Mouse (Mus musculus): Measurements from ENCODE around the gene Msh5. TPM values are rescaled to one million over a fixed set of nuclear protein-coding genes. Genes with fewer than 3 reads are reported as not detected.
A peak's percentile ranks its signal among the peaks of the same experiment; 100 is the strongest.
"Not testable (repeated sequence)": the region's sequence is repeated elsewhere in the genome, so short reads cannot be mapped to it uniquely, and the experiment has no call there.

Gene Msh5
- polyA plus RNA-seq, 3 experiments from 2014 or later = 1.3 to 1.4 (median 1.4) TPM

DNA sequence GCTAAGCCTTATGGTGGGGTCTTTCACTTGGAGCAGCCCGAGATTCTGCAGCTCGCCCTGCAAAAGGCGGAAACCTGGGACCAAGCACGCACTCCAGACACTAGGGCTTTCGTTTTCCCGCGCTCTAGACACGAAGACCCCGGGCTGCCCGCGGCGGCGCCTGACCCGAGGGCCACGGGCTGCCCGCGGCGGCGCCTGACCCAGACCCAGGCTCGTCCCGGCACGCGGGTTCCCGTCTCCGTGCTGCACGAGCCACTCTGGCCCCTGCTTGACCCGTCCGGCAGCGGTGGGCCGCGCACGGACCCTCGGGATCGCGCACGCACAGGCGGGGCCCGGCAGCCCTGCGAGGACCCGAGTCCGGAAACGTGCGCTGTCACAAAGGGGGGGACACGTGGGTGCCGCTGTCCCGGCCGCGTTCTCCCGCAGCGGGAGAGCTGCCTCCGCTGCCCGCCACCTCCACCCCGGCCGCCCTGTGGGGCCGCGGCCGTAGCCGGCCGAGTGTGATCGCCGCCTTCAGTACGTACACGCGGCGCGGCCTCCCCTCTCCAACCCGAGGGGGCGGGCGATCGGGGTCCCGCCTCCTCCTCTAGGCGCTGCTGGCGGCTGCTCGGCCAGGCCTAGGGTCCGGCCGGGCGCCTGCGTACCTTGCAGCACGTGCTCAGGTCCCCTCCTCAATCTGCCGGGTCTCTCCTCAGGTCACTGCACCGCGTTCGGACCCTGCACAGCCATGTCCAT, 45.7 kb downstream of the Msh5 start, which contains the start of gene Vars:
Gene Vars (plus strand): TSS at position 271 of the 735 bp plus-strand sequence.
- peak; percentile 73 for ATAC-seq

DNA sequence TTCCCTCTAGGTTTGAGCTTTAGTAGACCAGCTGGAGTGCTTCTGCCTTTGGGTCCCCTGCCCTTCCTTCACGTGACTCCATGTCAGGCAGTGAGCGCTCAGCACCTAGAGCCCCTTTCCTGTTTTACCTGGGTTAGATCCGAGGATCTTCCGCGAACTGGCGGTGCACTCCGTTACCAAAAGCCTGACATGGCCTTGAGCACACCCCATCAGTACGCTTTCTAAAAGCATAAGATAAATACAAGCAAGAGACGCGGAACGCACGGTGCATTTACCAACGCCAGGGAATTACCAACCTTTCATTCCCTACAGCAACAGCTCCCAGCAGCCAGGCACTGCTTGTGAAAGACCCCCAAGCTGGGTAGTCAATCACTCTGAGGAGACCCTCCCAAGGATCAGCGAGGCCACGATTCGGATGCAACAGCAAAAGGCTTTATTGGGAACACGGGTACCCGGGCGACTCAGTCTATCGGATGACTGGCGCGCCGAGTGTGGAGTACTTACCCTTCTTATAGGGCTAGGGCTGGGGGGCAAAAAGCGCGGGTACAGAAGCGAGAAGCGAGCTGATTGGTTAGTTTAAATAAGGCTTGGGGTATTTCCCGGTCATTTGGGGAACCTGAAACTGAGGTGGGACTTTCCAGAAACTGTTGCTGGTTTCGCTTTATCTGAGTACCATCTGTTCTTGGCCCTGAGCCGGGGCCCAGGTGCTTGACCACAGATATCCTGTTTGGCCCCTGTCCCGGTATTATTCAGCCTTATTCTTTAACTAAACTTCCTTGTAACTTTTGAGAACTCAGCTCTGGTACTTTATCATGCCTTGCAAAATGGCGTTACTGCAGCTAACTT, 46.5 kb downstream of the Msh5 start:
- ATAC-seq = peak; percentile 16

DNA sequence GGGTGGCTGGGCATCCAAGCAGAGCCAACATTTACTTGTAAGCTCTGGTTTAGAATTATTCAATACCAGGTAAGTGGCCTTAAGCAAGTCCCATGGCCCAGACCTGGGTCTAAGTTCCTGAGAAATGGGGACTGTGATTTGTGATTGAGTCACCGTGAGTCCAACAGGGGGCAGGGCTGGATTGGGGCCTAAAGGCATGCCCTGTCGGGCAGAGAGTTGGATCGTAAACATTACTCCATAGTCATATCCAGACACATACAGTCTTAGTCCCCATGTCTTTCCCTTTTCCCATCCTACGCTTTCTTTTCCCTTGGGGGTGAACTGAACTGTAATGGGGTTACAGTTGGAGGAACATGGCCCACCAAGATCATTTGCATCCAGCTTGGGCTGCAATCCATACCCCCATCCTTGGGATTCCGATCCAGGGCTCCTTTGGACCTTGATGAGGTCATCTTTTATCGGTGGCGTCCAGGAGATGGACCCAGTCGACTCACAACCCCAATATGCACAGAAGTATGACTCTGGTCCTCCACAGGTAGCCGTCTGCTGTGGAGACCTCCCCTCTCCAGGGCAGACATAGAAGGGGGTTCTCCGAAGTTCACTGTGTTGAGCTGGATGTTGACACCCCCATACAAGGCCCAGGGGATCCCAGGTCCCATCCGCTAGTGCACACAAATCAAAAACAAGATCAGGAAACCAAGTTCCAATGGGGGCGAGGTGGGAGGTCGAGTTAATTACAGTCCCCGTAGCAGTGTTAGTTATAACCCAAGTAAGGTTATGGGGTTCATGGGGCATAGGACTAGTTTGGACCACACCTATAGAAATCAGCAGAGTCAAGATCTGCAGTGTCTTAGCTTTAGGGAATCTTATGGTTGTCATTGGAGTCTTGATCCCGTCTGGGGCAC, 47.8 kb downstream of the Msh5 start:
- ATAC-seq = no peak

DNA sequence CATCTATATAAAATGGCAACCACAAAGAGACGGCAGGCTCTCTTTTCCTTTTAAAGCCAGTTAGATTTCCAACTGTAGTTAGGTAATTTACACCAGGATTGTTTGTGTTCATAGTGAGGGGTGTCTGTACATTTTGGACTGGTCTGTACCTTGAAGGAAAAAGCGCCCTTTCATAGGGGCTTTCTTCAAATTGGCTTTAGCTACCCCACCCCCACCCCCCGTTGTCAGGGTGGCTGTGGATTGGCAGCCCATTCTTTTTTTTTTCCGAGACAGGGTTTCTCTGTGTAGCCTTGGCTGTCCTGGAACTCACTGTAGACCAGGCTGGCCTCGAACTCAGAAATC, 49.4 kb downstream of the Msh5 start:
- no peak for ATAC-seq

DNA sequence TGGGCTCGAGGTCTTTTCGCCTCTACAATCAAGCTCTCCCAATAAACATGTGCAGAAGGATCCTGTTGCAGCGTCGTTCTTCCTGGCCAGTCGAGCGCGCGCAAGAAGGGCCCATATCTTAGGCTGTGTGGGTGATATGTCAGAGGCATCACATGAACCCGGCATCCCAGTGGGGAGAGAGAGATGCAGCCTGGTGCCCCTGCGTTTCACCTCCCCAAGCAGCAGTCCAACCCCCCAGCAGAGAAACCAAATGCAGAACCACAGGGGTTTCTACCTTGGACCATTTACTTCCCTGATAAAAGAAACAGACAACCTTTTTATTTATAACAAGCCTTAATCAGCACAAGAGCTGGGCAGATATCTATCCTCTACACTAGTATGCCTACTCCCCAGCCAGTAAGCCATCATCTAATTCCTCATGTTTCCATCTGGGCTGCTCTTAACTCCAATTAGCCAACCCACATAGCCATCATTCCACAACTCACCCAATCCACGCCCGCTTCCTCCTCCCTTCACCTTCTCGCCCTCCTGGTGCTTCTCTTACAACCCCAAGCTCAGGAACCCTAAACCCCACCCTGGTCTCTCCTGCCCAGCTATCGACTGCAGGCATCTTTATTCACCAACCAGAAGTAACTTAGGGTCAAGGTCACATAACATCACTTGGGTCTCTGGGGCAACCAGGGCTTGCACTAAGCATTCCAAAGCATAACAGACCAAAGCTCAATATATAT, 50.0 kb downstream of the Msh5 start:
- no peak for ATAC-seq

DNA sequence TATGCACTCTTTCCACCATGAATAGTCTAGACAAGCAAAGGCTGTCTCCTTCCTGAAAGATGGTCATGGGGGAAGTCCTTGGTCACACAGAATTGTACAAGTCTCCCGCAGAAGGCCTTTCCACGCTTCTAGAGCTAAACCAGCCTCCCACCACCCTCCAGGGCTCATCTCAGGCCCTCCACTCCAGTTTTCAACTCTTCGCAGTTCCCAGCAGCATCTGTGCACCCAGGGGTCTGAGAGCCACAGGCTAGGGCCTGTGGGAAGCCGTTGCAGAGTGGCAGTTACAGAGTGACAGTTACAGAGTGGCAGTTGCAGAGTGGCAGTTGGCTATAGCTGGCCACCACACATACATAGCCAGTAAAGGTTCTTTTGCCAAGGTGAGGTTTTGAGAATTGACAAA, 50.6 kb downstream of the Msh5 start:
- ATAC-seq = not testable (repeated sequence)

DNA sequence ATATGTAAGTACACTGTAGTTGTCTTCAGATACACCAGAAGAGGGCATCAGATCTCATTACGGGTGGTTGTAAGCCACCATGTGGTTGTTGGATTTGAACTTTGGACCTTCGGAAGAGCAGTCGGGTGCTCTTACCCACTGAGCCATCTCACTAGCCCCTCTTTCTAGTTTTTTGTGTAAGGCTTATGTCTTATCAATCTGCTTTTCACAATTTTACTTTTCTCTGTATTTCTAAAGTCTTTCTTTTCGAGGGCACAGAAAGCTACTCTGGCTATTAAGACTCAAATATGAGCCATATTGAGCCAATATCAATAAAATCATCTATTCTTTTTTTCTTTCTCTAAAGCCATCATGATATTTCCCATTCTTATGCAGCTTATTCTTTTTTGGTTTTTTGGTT, 51.4 kb downstream of the Msh5 start:
- ATAC-seq = not testable (repeated sequence)

DNA sequence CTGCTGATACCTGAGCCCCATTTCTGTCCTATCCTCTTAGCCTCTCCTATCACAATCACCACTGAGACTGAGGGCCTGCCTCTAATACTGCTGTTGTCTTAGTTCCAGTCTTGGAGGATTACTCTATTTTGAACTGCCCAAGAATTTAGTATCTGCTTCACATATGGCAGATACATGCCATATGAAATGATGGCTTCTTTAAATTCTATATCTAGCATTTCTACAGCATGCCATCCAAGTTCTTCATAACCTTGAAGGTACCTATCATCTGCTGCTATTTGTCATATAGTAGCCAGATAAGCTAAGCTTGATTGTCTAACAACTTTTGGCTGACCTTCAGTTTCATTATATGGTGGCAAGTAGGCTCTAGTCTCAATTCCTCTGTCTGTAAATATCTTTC, 51.8 kb downstream of the Msh5 start:
- ATAC-seq = no peak

DNA sequence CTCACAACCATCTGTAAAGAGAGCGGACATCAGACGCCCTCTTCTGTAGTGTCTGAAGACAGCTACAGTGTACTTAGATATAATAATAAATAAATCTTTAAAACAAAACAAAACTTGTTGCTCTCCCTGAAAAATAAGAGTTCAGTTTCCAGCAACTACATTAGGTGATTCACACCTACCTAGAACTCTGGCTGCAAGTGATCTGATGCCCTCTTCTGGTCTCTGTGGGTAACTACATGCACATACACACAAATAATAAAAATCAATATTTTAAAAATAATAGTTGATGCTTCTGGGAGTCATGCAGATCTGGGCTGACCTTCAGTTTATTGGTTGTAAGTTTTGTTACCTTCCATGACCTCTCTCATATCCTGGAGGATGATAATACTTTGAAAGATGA, 62.3 kb downstream of the Msh5 start:
- no peak for ATAC-seq

DNA sequence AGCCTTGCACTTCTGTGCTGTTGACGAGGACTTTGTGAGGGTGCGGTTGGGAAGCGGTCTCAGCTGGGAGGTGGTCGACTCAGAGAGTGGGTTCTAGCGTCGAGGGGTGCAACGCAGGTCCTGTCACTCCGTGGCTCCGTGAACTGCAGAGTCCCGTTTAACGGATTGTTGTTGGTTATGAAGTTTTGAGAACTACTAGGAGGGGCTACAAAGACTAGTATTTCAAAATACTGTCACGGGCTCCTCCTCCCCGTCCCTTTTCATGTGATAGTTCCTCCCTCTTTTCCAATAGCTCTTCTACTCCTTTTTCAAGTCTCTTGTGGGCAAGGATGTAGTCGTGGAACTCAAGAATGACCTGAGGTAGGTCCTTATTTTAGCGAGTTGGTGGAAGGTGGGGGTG, 64.2 kb downstream of the Msh5 start:
- no peak for ATAC-seq

DNA sequence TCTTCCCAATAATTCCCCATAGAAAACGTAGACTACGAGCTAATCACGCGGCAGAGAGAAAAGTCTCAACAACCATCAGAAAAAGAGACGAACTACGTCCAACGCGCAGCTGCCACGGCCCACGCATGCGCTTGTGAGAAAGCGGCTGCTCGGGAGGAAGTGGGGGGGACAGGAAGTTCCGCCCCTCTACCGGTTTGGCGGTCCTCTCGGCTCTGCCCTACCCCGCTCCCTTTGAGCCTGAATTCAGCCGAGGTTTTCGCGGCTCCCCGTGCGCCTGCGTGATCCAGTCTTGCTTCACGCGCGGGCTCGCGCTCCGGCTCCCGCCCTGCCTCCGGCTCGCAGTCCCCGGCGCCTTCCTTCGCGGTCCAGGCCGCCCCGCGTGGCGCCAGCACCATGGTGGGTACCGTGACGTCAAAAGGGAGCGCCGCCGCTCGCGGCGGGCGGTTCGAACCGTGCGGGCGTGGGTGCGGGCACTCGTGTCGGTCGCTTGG, 64.8 kb downstream of the Msh5 start, which contains the start of gene Lsm2:
Gene Lsm2 (plus strand): TSS at position 173 of the 491 bp plus-strand sequence.
- peak; percentile 89 for ATAC-seq

DNA sequence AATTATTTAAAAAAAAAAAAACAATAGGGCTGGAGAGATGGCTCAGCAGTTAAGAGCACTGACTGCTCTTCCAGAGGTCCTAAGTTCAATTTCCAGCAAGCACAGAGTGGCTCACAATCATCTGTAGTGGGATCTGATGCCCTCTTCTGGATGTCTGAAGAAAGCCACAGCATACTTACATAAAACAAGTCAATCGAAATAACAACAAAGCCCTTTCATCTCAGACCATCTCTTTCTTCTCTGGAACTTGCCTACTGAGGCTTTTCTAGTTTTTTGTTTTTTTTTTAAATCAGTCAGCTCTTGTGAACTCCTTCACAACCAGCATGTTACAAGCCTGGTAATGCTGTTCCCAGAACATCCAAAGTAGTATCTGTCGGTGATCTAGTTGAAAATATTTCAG, 65.9 kb downstream of the Msh5 start:
- peak; percentile 52 for ATAC-seq

DNA sequence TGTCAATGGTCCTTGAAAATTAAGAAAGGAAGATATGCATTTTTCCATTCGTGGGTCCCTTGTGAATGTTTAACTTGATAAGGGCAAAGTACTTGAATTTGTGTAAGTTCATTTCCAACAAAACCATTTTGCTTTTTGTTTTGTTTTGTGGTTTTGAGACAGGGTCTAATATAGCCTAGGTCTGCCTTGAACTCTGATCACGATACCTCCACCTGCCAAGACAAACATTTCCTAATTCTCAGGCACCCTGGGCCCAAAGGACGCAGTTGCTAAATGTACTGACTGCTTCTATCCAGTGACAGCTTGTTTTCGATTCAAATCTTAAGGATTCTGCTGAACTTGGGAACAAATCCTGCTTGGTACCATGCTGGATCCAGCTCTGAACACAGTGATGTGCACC, 66.9 kb downstream of the Msh5 start:
- no peak for ATAC-seq

Other genes starting within 250 kb of the Msh5 start
- gene Cyp21a1, start 242.2 kb downstream of the Msh5 start, polyA plus RNA-seq (2017; shearing (Covaris generic)) = not detected
- 10 to 100 TPM; 30.4 to 44.5 (median 37.2) TPM for gene Stk19, start 209.8 kb downstream of the Msh5 start, polyA plus RNA-seq (2017; shearing (Covaris generic))
- 10 to 100 TPM; 23.9 to 29.0 (median 27.1) TPM for gene Dxo, start 209.7 kb downstream of the Msh5 start, polyA plus RNA-seq (2017; shearing (Covaris generic))
- gene Skiv2l, start 196.5 kb downstream of the Msh5 start, polyA plus RNA-seq (2017; shearing (Covaris generic)) = 10 to 100 TPM; 28.6 to 34.2 (median 33.7) TPM
- 10 to 100 TPM; 40.1 to 65.0 (median 47.0) TPM for gene Nelfe, start 196.4 kb downstream of the Msh5 start, polyA plus RNA-seq (2017; shearing (Covaris generic))
- 1 to 10 TPM in 1 of 3 experiments, under 1 TPM in 2; 0.24 to 2.6 (median 0.37) TPM for gene Cfb, start 184.2 kb downstream of the Msh5 start, polyA plus RNA-seq (2017; shearing (Covaris generic))
- gene Zbtb12, start 167.3 kb downstream of the Msh5 start, polyA plus RNA-seq (2017; shearing (Covaris generic)) = not detected
- under 1 TPM in 1 of 3 experiments, not detected in 2; 0.26 TPM for gene Gm20547, start 164.7 kb downstream of the Msh5 start, polyA plus RNA-seq (2017; shearing (Covaris generic))
- gene C2, start 148.5 kb downstream of the Msh5 start, polyA plus RNA-seq (2017; shearing (Covaris generic)) = 1 to 10 TPM in 1 of 3 experiments, not detected in 2; 1.4 TPM
- gene Ehmt2, start 148.3 kb downstream of the Msh5 start, polyA plus RNA-seq (2017; shearing (Covaris generic)) = 10 to 100 TPM; 27.1 to 32.6 (median 29.4) TPM
- gene Slc44a4, start 132.3 kb downstream of the Msh5 start, polyA plus RNA-seq (2017; shearing (Covaris generic)) = not detected
- 10 to 100 TPM; 12.8 to 28.2 (median 27.6) TPM for gene Neu1, start 115.5 kb downstream of the Msh5 start, polyA plus RNA-seq (2017; shearing (Covaris generic))
- gene Hspa1b, start 87.5 kb downstream of the Msh5 start, polyA plus RNA-seq (2017; shearing (Covaris generic)) = under 1 TPM; 0.53 to 0.85 (median 0.80) TPM
- gene Gm20481, start 76.8 kb downstream of the Msh5 start, polyA plus RNA-seq (2017; shearing (Covaris generic)) = under 1 TPM in 1 of 3 experiments, not detected in 2; 0.94 TPM
- 1 to 10 TPM in 2 of 3 experiments, under 1 TPM in 1; 0.74 to 2.3 (median 1.1) TPM for gene Hspa1a, start 74.6 kb downstream of the Msh5 start, polyA plus RNA-seq (2017; shearing (Covaris generic))
- not detected for gene Hspa1l, start 74.0 kb downstream of the Msh5 start, polyA plus RNA-seq (2017; shearing (Covaris generic))
- gene Lsm2, start 64.9 kb downstream of the Msh5 start, polyA plus RNA-seq (2017; shearing (Covaris generic)) = 10 to 100 TPM; 37.7 to 67.4 (median 40.0) TPM
- gene Vars, start 45.8 kb downstream of the Msh5 start, polyA plus RNA-seq (2017; shearing (Covaris generic)) = 10 to 100 TPM; 27.2 to 30.9 (median 30.8) TPM
- under 1 TPM in 2 of 3 experiments, not detected in 1; 0.10 to 0.28 TPM for gene Vwa7, start 30.2 kb downstream of the Msh5 start, polyA plus RNA-seq (2017; shearing (Covaris generic))
- gene Sapcd1, start 18.7 kb downstream of the Msh5 start, polyA plus RNA-seq (2017; shearing (Covaris generic)) = 1 to 10 TPM in 2 of 3 experiments, under 1 TPM in 1; 0.54 to 2.6 (median 1.4) TPM
- gene Clic1, start 3.2 kb upstream of the Msh5 start, polyA plus RNA-seq (2017; shearing (Covaris generic)) = 100 to 1,000 TPM; 487 to 766 (median 514) TPM
- 1 to 10 TPM in 2 of 3 experiments, under 1 TPM in 1; 0.91 to 3.0 (median 1.3) TPM for gene Ddah2, start 12.3 kb upstream of the Msh5 start, polyA plus RNA-seq (2017; shearing (Covaris generic))
- gene Ly6g6c, start 18.6 kb upstream of the Msh5 start, polyA plus RNA-seq (2017; shearing (Covaris generic)) = not detected
- not detected for gene Mpig6b, start 19.4 kb upstream of the Msh5 start, polyA plus RNA-seq (2017; shearing (Covaris generic))
- gene Ly6g6e, start 30.2 kb upstream of the Msh5 start, polyA plus RNA-seq (2017; shearing (Covaris generic)) = not detected
- not detected for gene Ly6g6d, start 31.3 kb upstream of the Msh5 start, polyA plus RNA-seq (2017; shearing (Covaris generic))
- gene Ly6g6f, start 38.9 kb upstream of the Msh5 start, polyA plus RNA-seq (2017; shearing (Covaris generic)) = not detected
- 10 to 100 TPM; 22.3 to 26.3 (median 25.6) TPM for gene Abhd16a, start 42.5 kb upstream of the Msh5 start, polyA plus RNA-seq (2017; shearing (Covaris generic))
- not detected for gene Ly6g5c, start 61.5 kb upstream of the Msh5 start, polyA plus RNA-seq (2017; shearing (Covaris generic))
- 1 to 10 TPM; 1.9 to 8.9 (median 3.9) TPM for gene Ly6g5b, start 68.7 kb upstream of the Msh5 start, polyA plus RNA-seq (2017; shearing (Covaris generic))
- 10 to 100 TPM; 57.1 to 87.4 (median 74.3) TPM for gene Gpank1, start 74.7 kb upstream of the Msh5 start, polyA plus RNA-seq (2017; shearing (Covaris generic))
- 100 to 1,000 TPM; 246 to 346 (median 344) TPM for gene Csnk2b, start 75.3 kb upstream of the Msh5 start, polyA plus RNA-seq (2017; shearing (Covaris generic))
- gene D17H6S53E, start 79.6 kb upstream of the Msh5 start, polyA plus RNA-seq (2017; shearing (Covaris generic)) = 10 to 100 TPM; 20.0 to 27.1 (median 25.1) TPM
- gene Apom, start 85.3 kb upstream of the Msh5 start, polyA plus RNA-seq (2017; shearing (Covaris generic)) = not detected
- gene Bag6, start 88.4 kb upstream of the Msh5 start, polyA plus RNA-seq (2017; shearing (Covaris generic)) = 10 to 100 TPM; 25.4 to 33.8 (median 29.1) TPM
- 100 to 1,000 TPM in 1 of 3 experiments, 10 to 100 TPM in 2; 47.1 to 105 (median 47.2) TPM for gene Prrc2a, start 118.2 kb upstream of the Msh5 start, polyA plus RNA-seq (2017; shearing (Covaris generic))
- 1 to 10 TPM in 2 of 3 experiments, under 1 TPM in 1; 0.79 to 5.4 (median 2.1) TPM for gene Aif1, start 129.3 kb upstream of the Msh5 start, polyA plus RNA-seq (2017; shearing (Covaris generic))
- gene Lst1, start 141.7 kb upstream of the Msh5 start, polyA plus RNA-seq (2017; shearing (Covaris generic)) = 10 to 100 TPM in 1 of 3 experiments, 1 to 10 TPM in 2; 6.4 to 11.2 (median 8.8) TPM
- 100 to 1,000 TPM; 112 to 242 (median 186) TPM for gene Ltb, start 147.7 kb upstream of the Msh5 start, polyA plus RNA-seq (2017; shearing (Covaris generic))
- 10 to 100 TPM; 20.9 to 28.8 (median 24.9) TPM for gene Tnf, start 155.3 kb upstream of the Msh5 start, polyA plus RNA-seq (2017; shearing (Covaris generic))
- gene Lta, start 158.6 kb upstream of the Msh5 start, polyA plus RNA-seq (2017; shearing (Covaris generic)) = 100 to 1,000 TPM in 1 of 3 experiments, 10 to 100 TPM in 2; 34.4 to 113 (median 95.2) TPM
- under 1 TPM in 2 of 3 experiments, not detected in 1; 0.67 to 0.68 TPM for gene Gm16181, start 174.1 kb upstream of the Msh5 start, polyA plus RNA-seq (2017; shearing (Covaris generic))
- gene Atp6v1g2, start 186.9 kb upstream of the Msh5 start, polyA plus RNA-seq (2017; shearing (Covaris generic)) = 1 to 10 TPM; 4.6 to 7.2 (median 5.9) TPM
- 1 to 10 TPM; 1.7 to 3.3 (median 1.9) TPM for gene Nfkbil1, start 189.0 kb upstream of the Msh5 start, polyA plus RNA-seq (2017; shearing (Covaris generic))
- gene Ddx39b, start 195.0 kb upstream of the Msh5 start, polyA plus RNA-seq (2017; shearing (Covaris generic)) = 100 to 1,000 TPM; 194 to 276 (median 261) TPM
- gene H2-D1, start 216.0 kb upstream of the Msh5 start, polyA plus RNA-seq (2017; shearing (Covaris generic)) = 1,000 to 10,000 TPM; 4,089 to 4,363 (median 4,119) TPM

All from inflammation-experienced regulatory T-cells, adult 6 months (primary cell).